Mouse (Mus musculus): ENCODE results near the gene Tomm40. TPM values are rescaled to one million over a fixed set of nuclear protein-coding genes. Genes with fewer than 3 reads are reported as not detected.

Tomm40 gene
- total RNA-seq, 4 experiments from 2014 or later, result 109 to 112 (median 111) TPM

- DNase-seq (ENCODE audit: low spot score in 2 of 2), result no peak
These were observed 62.6 kb downstream of the Tomm40 start for GRCm38 (mm10) chr7:19652614-19653013.

Other genes with a start within 250 kb of the Tomm40 start
- gene Bloc1s3, start 207.1 kb downstream of the Tomm40 start, total RNA-seq (2022), result 1 to 10 TPM; 6.5 to 7.7 (median 7.1) TPM
- gene Trappc6a, start 207.0 kb downstream of the Tomm40 start, total RNA-seq (2022), result 10 to 100 TPM; 19.0 to 25.5 (median 23.5) TPM
- gene Nkpd1, start 197.6 kb downstream of the Tomm40 start, total RNA-seq (2022), result 1 to 10 TPM in 2 of 4 experiments, under 1 TPM in 2; 0.83 to 1.7 (median 1.1) TPM
- gene Ppp1r37, start 152.4 kb downstream of the Tomm40 start, total RNA-seq (2022), result 100 to 1,000 TPM; 118 to 134 (median 124) TPM
- gene Zfp296, start 138.2 kb downstream of the Tomm40 start, total RNA-seq (2022), result 1 to 10 TPM; 1.6 to 1.9 (median 1.8) TPM
- 10 to 100 TPM; 44.2 to 59.5 (median 51.3) TPM for gene Gemin7, start 137.8 kb downstream of the Tomm40 start, total RNA-seq (2022)
- gene Clasrp, start 111.0 kb downstream of the Tomm40 start, total RNA-seq (2022), result 10 to 100 TPM; 74.8 to 89.4 (median 84.1) TPM
- gene Relb, start 86.0 kb downstream of the Tomm40 start, total RNA-seq (2022), result 1 to 10 TPM; 5.6 to 7.2 (median 6.4) TPM
- gene Clptm1, start 50.4 kb downstream of the Tomm40 start, total RNA-seq (2022), result 100 to 1,000 TPM; 145 to 171 (median 154) TPM
- not detected for gene Apoc2, start 37.5 kb downstream of the Tomm40 start, total RNA-seq (2022)
- gene Gm44805, start 34.0 kb downstream of the Tomm40 start, total RNA-seq (2022), result not detected
- under 1 TPM in 1 of 4 experiments, not detected in 3; 0.81 TPM for gene Apoc4, start 34.0 kb downstream of the Tomm40 start, total RNA-seq (2022)
- gene Apoc1, start 22.8 kb downstream of the Tomm40 start, total RNA-seq (2022), result 1 to 10 TPM; 3.4 to 6.2 (median 4.7) TPM
- 1,000 to 10,000 TPM; 1,704 to 2,821 (median 2,131) TPM for gene Apoe, start 16.2 kb downstream of the Tomm40 start, total RNA-seq (2022)
- gene Nectin2, start 35.0 kb upstream of the Tomm40 start, total RNA-seq (2022), result 1 to 10 TPM; 6.5 to 8.0 (median 7.4) TPM
- gene Bcam, start 55.6 kb upstream of the Tomm40 start, total RNA-seq (2022), result 10 to 100 TPM; 15.8 to 18.7 (median 17.1) TPM
- gene Cblc, start 81.4 kb upstream of the Tomm40 start, total RNA-seq (2022), result not detected
- gene Bcl3, start 107.3 kb upstream of the Tomm40 start, total RNA-seq (2022), result 1 to 10 TPM in 2 of 4 experiments, under 1 TPM in 1, not detected in 1; 0.57 to 6.4 (median 2.9) TPM
- 1 to 10 TPM; 1.4 to 2.5 (median 2.0) TPM for gene Gm19345, start 136.6 kb upstream of the Tomm40 start, total RNA-seq (2022)
- gene Ceacam16, start 145.9 kb upstream of the Tomm40 start, total RNA-seq (2022), result not detected
- gene Ceacam19, start 172.5 kb upstream of the Tomm40 start, total RNA-seq (2022), result not detected
- gene Pvr, start 205.7 kb upstream of the Tomm40 start, total RNA-seq (2022), result 10 to 100 TPM in 2 of 4 experiments, 1 to 10 TPM in 2; 7.0 to 12.4 (median 10.5) TPM
- gene Igsf23, start 235.3 kb upstream of the Tomm40 start, total RNA-seq (2022), result not detected
- not detected for gene Ceacam20, start 250.0 kb upstream of the Tomm40 start, total RNA-seq (2022)

Measured in left cerebral cortex, adult 8-10 months (tissue).